Mouse (Mus musculus): ENCODE results near the gene Disc1. TPM values are rescaled to one million over a fixed set of nuclear protein-coding genes. Genes with fewer than 3 reads are reported as not detected.

The Disc1 gene
- total and polyA plus RNA-seq, 3 experiments, result 0.75 to 2.2 TPM; not detected in 1

- Histone ChIP-seq H3K9me3 (replicated peaks; ENCODE audit: insufficient read depth, low read length) (no peaks in the 10 kb centered on the region), H3K4me1 (ENCODE audit: control insufficient read depth in 1 of 2, insufficient read depth in 2 of 2, low read length in 2 of 2) (peaks cover 10 to 11% of the 10 kb centered on the region in 2 experiments), H3K36me3 (ENCODE audit: control insufficient read depth in 1 of 2, insufficient read depth in 2 of 2, low read length in 2 of 2) (no peaks in the 10 kb centered on the region; a peak in 1 of 4 replicates), H3K27me3 (ENCODE audit: control insufficient read depth in 1 of 2, insufficient read depth in 2 of 2, low read length in 2 of 2) (no peaks in the 10 kb centered on the region), H3K27ac (ENCODE audit: control insufficient read depth, low read depth, low read length) (no peak overlapping the region), H3K79me2 (ENCODE audit: control insufficient read depth, insufficient read depth, low read length, poor library complexity) (no peaks in the 10 kb centered on the region), H3K9ac (ENCODE audit: control insufficient read depth, low read depth, low read length, poor library complexity, severe bottlenecking) (peak overlapping the region; percentile 49), H3K4me3 (ENCODE audit: control insufficient read depth in 1 of 2, insufficient read depth in 1 of 2, low read depth in 2 of 2, low read length in 2 of 2) (peak overlapping the region; percentile 27 to 42)
- DNase-seq (ENCODE audit: low read depth, low spot score), result peak; percentile 85
- TF ChIP-seq CTCF (IDR thresholded peaks at IDR 0.05 in 2 of 3, conservative IDR thresholded peaks at IDR 0.05 in 1 of 3; ENCODE audit: control insufficient read depth in 1 of 3, insufficient read depth in 1 of 3, low read depth in 2 of 3, low read length in 3 of 3, poor library complexity in 1 of 3, severe bottlenecking in 1 of 3) (peak; percentile 88 to 99 (median 97)), HCFC1 (IDR thresholded peaks at IDR 0.05; ENCODE audit: low read depth, low read length) (peak; percentile 38; the same call in 1 of the 2 replicates), KAT2A (conservative IDR thresholded peaks at IDR 0.05; ENCODE audit: low read depth, low read length) (no peak), POLR2AphosphoS2 (IDR thresholded peaks at IDR 0.05; ENCODE audit: low read length) (no peak), ZC3H11A (IDR thresholded peaks at IDR 0.05; ENCODE audit: low read depth, low read length) (peak; percentile 78), SMC3 (IDR thresholded peaks at IDR 0.05; ENCODE audit: low read depth, low read length) (peak; percentile 86), MAX (IDR thresholded peaks at IDR 0.05; ENCODE audit: low read length) (0 out of 2 replicates have a peak, but pooled peaks have one; percentile 4), ZNF384 (IDR thresholded peaks at IDR 0.05; ENCODE audit: low read depth, low read length) (no peak; the same call in 1 of the 2 replicates), ELF1 (IDR thresholded peaks at IDR 0.05; ENCODE audit: low read depth, low read length) (0 out of 2 replicates have a peak, but pooled peaks have one; percentile 10), RAD21 (IDR thresholded peaks at IDR 0.05; ENCODE audit: low read depth, low read length) (peak; percentile 91), USF1 (IDR thresholded peaks at IDR 0.05; ENCODE audit: low read depth, low read length) (no peak), TCF12 (IDR thresholded peaks at IDR 0.05; ENCODE audit: low read depth, low read length) (0 out of 2 replicates have a peak, but pooled peaks have one; percentile 15), ZMIZ1 (IDR thresholded peaks at IDR 0.05; ENCODE audit: low read depth, low read length) (no peak)
Measured at GRCm38 (mm10) chr8:125183548-125184451, 129.8 kb downstream of the Disc1 start.

- Histone ChIP-seq H3K4me3 (ENCODE audit: control insufficient read depth in 1 of 2, insufficient read depth in 1 of 2, low read depth in 2 of 2, low read length in 2 of 2) (no peak overlapping the region), H3K27me3 (ENCODE audit: control insufficient read depth in 1 of 2, insufficient read depth in 2 of 2, low read length in 2 of 2) (no peaks in the 10 kb centered on the region), H3K36me3 (ENCODE audit: control insufficient read depth in 1 of 2, insufficient read depth in 2 of 2, low read length in 2 of 2) (no peaks in the 10 kb centered on the region; a peak in 1 of 4 replicates), H3K27ac (ENCODE audit: control insufficient read depth, low read depth, low read length) (no peak overlapping the region), H3K9me3 (replicated peaks; ENCODE audit: insufficient read depth, low read length) (no peaks in the 10 kb centered on the region), H3K4me1 (ENCODE audit: control insufficient read depth in 1 of 2, insufficient read depth in 2 of 2, low read length in 2 of 2) (peaks cover 10 to 11% of the 10 kb centered on the region in 2 experiments), H3K79me2 (ENCODE audit: control insufficient read depth, insufficient read depth, low read length, poor library complexity) (no peaks in the 10 kb centered on the region), H3K9ac (ENCODE audit: control insufficient read depth, low read depth, low read length, poor library complexity, severe bottlenecking) (no peak overlapping the region)
- DNase-seq (ENCODE audit: low read depth, low spot score), result no peak
- TF ChIP-seq MAX (IDR thresholded peaks at IDR 0.05; ENCODE audit: low read length), result no peak
- no peak for TF ChIP-seq NRF1 (IDR thresholded peaks at IDR 0.05; ENCODE audit: insufficient read depth, low read depth, low read length, poor library complexity, severe bottlenecking)
- TF ChIP-seq TAL1 (IDR thresholded peaks at IDR 0.05; ENCODE audit: low read length), result no peak
- no peak for TF ChIP-seq POLR2AphosphoS5 (IDR thresholded peaks at IDR 0.05; ENCODE audit: borderline replicate concordance, low read depth, low read length)
- no peak for TF ChIP-seq ZKSCAN1 (IDR thresholded peaks at IDR 0.05; ENCODE audit: low read depth, low read length)
- TF ChIP-seq USF2 (IDR thresholded peaks at IDR 0.05; ENCODE audit: borderline replicate concordance in 1 of 2, insufficient read depth in 1 of 2, low read depth in 1 of 2, low read length in 2 of 2), result no peak
- TF ChIP-seq TCF12 (IDR thresholded peaks at IDR 0.05; ENCODE audit: low read depth, low read length), result no peak
- TF ChIP-seq TBP (IDR thresholded peaks at IDR 0.05; ENCODE audit: low read depth, low read length), result no peak
Measured at GRCm38 (mm10) chr8:125184452-125184817, 130.4 kb downstream of the Disc1 start.
